Mouse (Mus musculus) stomach, postnatal 0 days (tissue): ENCODE data around the gene C730034F03Rik. TPM values are rescaled to one million over a fixed set of nuclear protein-coding genes. Genes with fewer than 3 reads are reported as not detected.

Experiments used
- ATAC-seq: fragments of 200-750 bp; cut with Nextera tagmentation; 2 replicates; pipeline ENCODE4 v1.8.0; 2017; ENCODE audit not compliant: low FRiP score, low TSS enrichment
- DNase-seq: peaks from one replicate; pipeline ENCODE4 v3.0.0-alpha.2; 2016; ENCODE audit warnings: low spot score
- H3K27ac ChIP-seq: fragments of 300-500 bp; sonication (generic); replicated peaks from 2 replicates; pipeline ENCODE4 v1.5.1; 2014; ENCODE audit warnings: mild to moderate bottlenecking, control low read depth
- H3K27me3 ChIP-seq: fragments of 300-500 bp; sonication (generic); 2 replicates; pipeline ENCODE4 v1.6.1; 2014; ENCODE audit warnings: low read length; ENCODE audit not compliant: control insufficient read depth, insufficient read depth
- H3K36me3 ChIP-seq: fragments of 300-500 bp; sonication (generic); 2 replicates; pipeline ENCODE4 v1.6.1; 2014; ENCODE audit warnings: low read length, mixed read lengths; ENCODE audit not compliant: control insufficient read depth, insufficient read depth
- H3K4me1 ChIP-seq: fragments of 300-500 bp; sonication (generic); replicated peaks from 2 replicates; pipeline ENCODE4 v1.6.1; 2014; ENCODE audit warnings: antibody characterized with exemption; ENCODE audit not compliant: control insufficient read depth, insufficient read depth
- H3K4me2 ChIP-seq: fragments of 300-500 bp; sonication (generic); replicated peaks from 2 replicates; pipeline ENCODE4 v1.6.1; 2014; ENCODE audit warnings: low read depth, mild to moderate bottlenecking, control low read depth, moderate library complexity
- H3K4me3 ChIP-seq: fragments of 300-500 bp; sonication (generic); 2 replicates; pipeline ENCODE4 v1.5.1; 2014; ENCODE audit warnings: low read depth, low read length, control low read depth
- H3K9ac ChIP-seq: fragments of 300-500 bp; sonication (generic); 2 replicates; pipeline ENCODE4 v1.6.1; 2014; ENCODE audit warnings: mild to moderate bottlenecking, low read length, control low read depth, mixed read lengths
- H3K9me3 ChIP-seq: fragments of 300-500 bp; sonication (generic); 2 replicates; pipeline ENCODE4 v1.6.1; 2016; ENCODE audit warnings: low read length; ENCODE audit not compliant: control insufficient read depth
- CTCF ChIP-seq: IDR thresholded peaks from 2 replicates; pipeline ENCODE4 v1.5.1; 2016; ENCODE audit warnings: antibody characterized with exemption, low read depth, mild to moderate bottlenecking, moderate library complexity
- EP300 ChIP-seq: optimal IDR thresholded peaks from 2 replicates; pipeline ENCODE3; 2016; ENCODE audit warnings: antibody characterized with exemption
- WGBS: fragments of 180-500 bp; shearing (Covaris S2); extraction: QIAGEN DNeasy Blood & Tissue Kit; methylation state at CpG from one replicate; pipeline ENCODE4 v1.1.7; 2014; 5-methylcytosine and 5-hydroxymethylcytosine counted together
- polyA plus RNA-seq: library from polyadenylated mRNA; unstranded; fragments of >200 nt; fragmentation: Nextera tagmentation; extraction: Ambion mirVana; gene quantifications from 2 replicates; pipeline ENCODE4 v1.2.1, GENCODE M21; 2015

Gene C730034F03Rik
- polyA plus RNA-seq, 1 experiment from 2014 or later, result 1.3 TPM

DNA sequence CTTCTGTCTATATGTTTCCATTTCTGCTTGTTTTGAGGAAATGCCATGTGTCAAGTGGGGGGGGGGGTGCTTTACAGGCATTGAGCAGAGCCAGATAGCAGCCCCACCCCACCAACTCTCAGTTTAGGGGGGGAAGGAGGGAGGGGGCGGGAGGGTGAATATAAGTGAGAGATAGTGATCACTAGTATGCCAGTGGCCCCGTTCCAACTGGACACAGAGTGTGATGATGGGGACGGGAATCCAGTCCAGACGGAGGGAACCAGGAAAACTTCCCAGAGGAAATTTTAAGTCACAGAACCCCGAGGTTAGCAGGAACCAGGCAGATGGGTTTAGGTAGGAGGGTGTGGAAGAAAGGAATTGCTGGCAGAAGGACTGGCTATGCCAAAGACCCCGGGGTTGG, 26.3 kb downstream of the C730034F03Rik start:
- Histone ChIP-seq H3K4me3 (no peak overlapping the region), H3K4me2 (no peak overlapping the region), H3K9ac (no peak overlapping the region), H3K27me3 (no peaks in the 10 kb centered on the region), H3K36me3 (no peaks in the 10 kb centered on the region), H3K27ac (no peak overlapping the region), H3K4me1 (0 out of 2 replicates have a peak, but pooled peaks cover 3% of the 10 kb centered on the region), H3K9me3 (no peaks in the 10 kb centered on the region)
- ATAC-seq (no peak), DNase-seq (no peak)
- no peak for TF ChIP-seq EP300
- TF ChIP-seq CTCF, result no peak
- 67% methylated on average over 6 of the region's 6 CpGs for WGBS

DNA sequence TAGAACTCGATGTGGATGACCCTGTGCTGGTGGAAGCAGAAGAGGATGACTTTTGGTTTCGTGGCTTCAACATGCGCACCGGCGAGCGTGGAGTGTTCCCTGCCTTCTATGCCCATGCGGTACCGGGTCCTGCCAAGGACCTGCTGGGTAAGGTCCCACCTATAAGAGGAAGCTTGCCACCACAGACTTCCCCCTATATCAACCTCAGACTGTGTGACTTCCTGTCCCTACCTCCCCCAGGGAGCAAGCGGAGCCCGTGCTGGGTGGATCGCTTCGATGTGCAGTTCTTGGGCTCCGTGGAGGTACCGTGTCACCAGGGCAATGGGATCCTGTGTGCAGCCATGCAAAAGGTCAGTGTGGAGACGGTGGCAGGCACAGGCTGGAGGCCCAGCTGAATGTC, 29.6 kb downstream of the C730034F03Rik start:
- Histone ChIP-seq H3K4me3 (no peak overlapping the region), H3K36me3 (no peaks in the 10 kb centered on the region), H3K9ac (no peak overlapping the region), H3K27me3 (no peaks in the 10 kb centered on the region), H3K9me3 (no peaks in the 10 kb centered on the region), H3K27ac (no peak overlapping the region), H3K4me1 (0 out of 2 replicates have a peak, but pooled peaks cover 1% of the 10 kb centered on the region), H3K4me2 (no peak overlapping the region)
- TF ChIP-seq CTCF (no peak), EP300 (no peak)
- ATAC-seq (no peak), DNase-seq (no peak)
- 89% methylated on average over 15 of the region's 15 CpGs for WGBS

GRCm38 (mm10) chr15:89459821-89460220, 30.4 kb downstream of the C730034F03Rik start:
- H3K27ac ChIP-seq, result no peak overlapping the region
- no peaks in the 10 kb centered on the region for H3K4me1 ChIP-seq
- no peaks in the 10 kb centered on the region for H3K9me3 ChIP-seq
- H3K4me2 ChIP-seq, result no peak overlapping the region
- no peak overlapping the region for H3K9ac ChIP-seq
- no peak overlapping the region for H3K4me3 ChIP-seq
- ATAC-seq, result no peak
- no peaks in the 10 kb centered on the region for H3K27me3 ChIP-seq
- TF ChIP-seq CTCF (no peak), EP300 (no peak)
- WGBS, result 82% methylated on average over 7 of the region's 7 CpGs
- no peak for DNase-seq
- H3K36me3 ChIP-seq, result no peaks in the 10 kb centered on the region

DNA sequence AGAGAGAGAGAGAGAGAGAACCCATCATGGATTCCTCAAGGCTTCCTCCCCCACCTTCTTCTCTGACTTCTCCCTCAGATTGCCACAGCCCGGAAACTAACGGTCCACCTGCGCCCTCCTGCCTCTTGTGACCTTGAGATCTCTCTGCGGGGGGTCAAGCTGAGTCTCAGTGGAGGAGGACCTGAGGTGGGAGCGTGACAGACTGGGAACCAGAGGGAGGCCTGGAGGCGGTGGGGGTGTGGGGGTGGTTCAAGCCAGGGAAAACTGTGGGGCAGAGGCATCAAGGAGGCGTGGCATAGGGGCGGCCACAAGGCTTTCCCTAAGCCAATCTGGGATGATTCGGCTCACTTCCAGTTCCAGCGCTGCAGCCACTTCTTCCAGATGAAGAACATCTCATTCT, 30.9 kb downstream of the C730034F03Rik start:
- 59% methylated on average over 10 of the region's 10 CpGs for WGBS
- Histone ChIP-seq H3K27ac (no peak overlapping the region), H3K27me3 (no peaks in the 10 kb centered on the region), H3K4me1 (no peaks in the 10 kb centered on the region), H3K9ac (no peak overlapping the region), H3K9me3 (no peaks in the 10 kb centered on the region), H3K36me3 (no peaks in the 10 kb centered on the region), H3K4me2 (no peak overlapping the region), H3K4me3 (no peak overlapping the region)
- TF ChIP-seq EP300 (no peak), CTCF (no peak)
- ATAC-seq (no peak), DNase-seq (no peak)

DNA sequence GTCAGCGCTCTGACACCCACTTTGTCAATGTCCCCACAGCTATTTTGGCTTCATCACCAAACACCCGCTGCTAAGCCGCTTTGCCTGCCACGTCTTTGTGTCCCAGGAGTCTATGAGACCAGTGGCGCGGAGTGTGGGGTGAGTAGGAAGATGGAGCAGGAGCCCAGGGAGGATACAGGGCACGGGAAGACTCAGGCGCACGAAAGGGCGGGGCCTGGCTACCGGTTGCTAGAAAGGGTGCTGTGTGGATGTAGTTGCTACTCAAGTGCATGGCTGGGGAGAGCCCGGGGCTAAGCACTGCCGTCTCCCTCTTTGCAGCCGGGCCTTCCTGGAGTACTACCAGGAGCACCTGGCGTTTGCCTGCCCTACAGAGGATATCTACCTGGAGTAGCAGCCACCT, 31.9 kb downstream of the C730034F03Rik start:
- Histone ChIP-seq H3K4me3 (no peak overlapping the region), H3K4me2 (no peak overlapping the region), H3K27ac (no peak overlapping the region), H3K36me3 (no peaks in the 10 kb centered on the region), H3K27me3 (no peaks in the 10 kb centered on the region), H3K4me1 (no peaks in the 10 kb centered on the region), H3K9ac (no peak overlapping the region), H3K9me3 (no peaks in the 10 kb centered on the region)
- TF ChIP-seq CTCF (no peak), EP300 (no peak)
- WGBS, result 72% methylated on average over 15 of the region's 15 CpGs
- no peak for ATAC-seq
- DNase-seq, result no peak

DNA sequence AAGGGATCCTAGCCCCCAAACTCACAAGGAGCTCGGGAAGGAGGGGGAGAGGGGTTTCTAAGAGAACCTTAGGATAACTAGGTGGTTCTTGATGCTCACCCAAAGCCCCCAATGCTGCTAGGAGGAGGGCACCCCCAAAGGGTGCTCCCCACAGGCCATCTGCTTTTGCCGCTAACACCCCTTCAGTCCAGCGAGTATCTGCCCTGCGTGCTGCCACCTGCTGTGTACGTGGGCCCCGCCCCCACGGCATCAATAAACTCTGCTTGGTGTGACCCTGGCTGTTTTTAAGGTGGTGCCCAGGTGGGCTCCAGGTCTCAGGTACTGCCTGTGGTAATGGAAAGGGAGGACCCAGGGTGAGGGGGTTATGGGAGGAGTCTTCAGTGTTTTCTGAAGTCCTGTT, 32.8 kb downstream of the C730034F03Rik start:
- Histone ChIP-seq H3K27ac (no peak overlapping the region), H3K36me3 (no peaks in the 10 kb centered on the region), H3K4me3 (no peak overlapping the region), H3K9me3 (no peaks in the 10 kb centered on the region), H3K4me2 (no peak overlapping the region), H3K27me3 (no peaks in the 10 kb centered on the region), H3K9ac (no peak overlapping the region), H3K4me1 (no peaks in the 10 kb centered on the region)
- 71% methylated on average over 7 of the region's 7 CpGs for WGBS
- DNase-seq (no peak), ATAC-seq (no peak)
- TF ChIP-seq EP300 (no peak), CTCF (no peak)
